In genomic region chr19:37991399-37992183, GRCm38 (mm10) we compare ENCODE assay signal across 10 mouse cellular contexts. TPM values are rescaled to one million over a fixed set of nuclear protein-coding genes. Genes with fewer than 3 reads are reported as not detected.
DNase-seq lines count a peak whose midpoint lies in the region; ATAC-seq lines count a peak whose summit lies in the region.
"Had no signal": no experiment of that assay in that cellular context is flagged by ENCODE, and none has a peak within 500 bp of the region (broad histone marks: within the 10 kb centered on the region; RNA-seq: fewer than 3 reads in every experiment).

No protein-coding gene starts in this region.

- no peaks in the 10 kb centered on the region for H3K4me1 ChIP-seq in embryonic facial prominence, embryonic 11.5 days (ENCODE audit: control insufficient read depth, insufficient read depth, low read length)
- H3K4me1 ChIP-seq in embryonic facial prominence, embryonic 10.5 days: peaks cover under 1% of the 10 kb centered on the region; the same call in 1 of the 2 replicates
- H3K4me1 ChIP-seq in forebrain, embryonic 16.5 days (replicated peaks; ENCODE audit: control insufficient read depth, insufficient read depth, low read length): peaks cover 11% of the 10 kb centered on the region
- H3K4me1 ChIP-seq: stomach, embryonic 15.5 days had no signal

- no peak overlapping the region for H3K4me3 ChIP-seq in embryonic facial prominence, embryonic 11.5 days (ENCODE audit: low read depth, low read length)
- no peak overlapping the region for H3K4me3 ChIP-seq in embryonic facial prominence, embryonic 10.5 days
- H3K4me3 ChIP-seq in forebrain, embryonic 16.5 days (replicated peaks; ENCODE audit: low read length): no peak overlapping the region
- H3K4me3 ChIP-seq: limb, embryonic 13.5 days; stomach, embryonic 15.5 days had no signal

- ATAC-seq in embryonic facial prominence, embryonic 11.5 days (replicated peaks; ENCODE audit: insufficient number of reproducible peaks, low FRiP score, low TSS enrichment, low read depth): no peak
- peak; percentile 91 for ATAC-seq in forebrain, embryonic 16.5 days
- no peak for ATAC-seq in erythroid progenitor cell, adult 5-6 weeks (replicated peaks; ENCODE audit: low FRiP score, poor library complexity, severe bottlenecking)

- no peak overlapping the region for H3K4me2 ChIP-seq in embryonic facial prominence, embryonic 11.5 days (ENCODE audit: low read depth, low read length)
- peak overlapping the region; percentile 39 for H3K4me2 ChIP-seq in forebrain, embryonic 16.5 days (ENCODE audit: low read length)
- H3K4me2 ChIP-seq: limb, embryonic 13.5 days; stomach, embryonic 15.5 days had no signal

- H3K9me3 ChIP-seq in embryonic facial prominence, embryonic 11.5 days (replicated peaks; ENCODE audit: control insufficient read depth, low read length): no peaks in the 10 kb centered on the region
- H3K9me3 ChIP-seq in embryonic facial prominence, embryonic 10.5 days: no peaks in the 10 kb centered on the region
- no peaks in the 10 kb centered on the region for H3K9me3 ChIP-seq in forebrain, embryonic 16.5 days (ENCODE audit: control insufficient read depth, low read length)
- H3K9me3 ChIP-seq: limb, embryonic 13.5 days; stomach, embryonic 15.5 days had no signal

- H3K27me3 ChIP-seq in embryonic facial prominence, embryonic 11.5 days (ENCODE audit: control insufficient read depth, insufficient read depth, low read length): no peaks in the 10 kb centered on the region
- no peaks in the 10 kb centered on the region for H3K27me3 ChIP-seq in embryonic facial prominence, embryonic 10.5 days (replicated peaks; ENCODE audit: low read depth, poor library complexity, severe bottlenecking)
- H3K27me3 ChIP-seq in forebrain, embryonic 16.5 days (replicated peaks; ENCODE audit: control insufficient read depth, insufficient read depth, low read length): no peaks in the 10 kb centered on the region
- H3K27me3 ChIP-seq: limb, embryonic 13.5 days; stomach, embryonic 15.5 days had no signal

- no peak overlapping the region for H3K9ac ChIP-seq in embryonic facial prominence, embryonic 11.5 days (replicated peaks; ENCODE audit: low read length)
- 0 out of 2 replicates have a peak overlapping the region, but pooled peaks have one; percentile 25 for H3K9ac ChIP-seq in forebrain, embryonic 16.5 days (replicated peaks; ENCODE audit: low read depth, low read length)
- H3K9ac ChIP-seq: limb, embryonic 13.5 days; stomach, embryonic 15.5 days had no signal

- H3K36me3 ChIP-seq in embryonic facial prominence, embryonic 11.5 days (replicated peaks; ENCODE audit: control insufficient read depth, insufficient read depth, low read depth, low read length): no peaks in the 10 kb centered on the region
- H3K36me3 ChIP-seq in embryonic facial prominence, embryonic 10.5 days (replicated peaks): no peaks in the 10 kb centered on the region
- no peaks in the 10 kb centered on the region for H3K36me3 ChIP-seq in forebrain, embryonic 16.5 days (ENCODE audit: control insufficient read depth, insufficient read depth)

- DNase-seq in embryonic facial prominence, embryonic 11.5 days (ENCODE audit: low spot score): peak; percentile 33
- no peak for DNase-seq in embryonic facial prominence, embryonic 10.5 days (ENCODE audit: low spot score)
- peak; percentile 18 for DNase-seq in MN1 (ENCODE audit: low spot score)
- DNase-seq in layer of hippocampus, postnatal 10 days (ENCODE audit: low spot score in 2 of 2): peak; percentile 41 to 55
- peak; percentile 40 for DNase-seq in right cerebral cortex, postnatal 14 days
- no peak for DNase-seq in kidney, postnatal 10 days

- no peak overlapping the region for H3K27ac ChIP-seq in embryonic facial prominence, embryonic 11.5 days (replicated peaks; ENCODE audit: low read depth, low read length)
- no peak overlapping the region for H3K27ac ChIP-seq in embryonic facial prominence, embryonic 10.5 days (replicated peaks)
- peak overlapping the region; percentile 93 for H3K27ac ChIP-seq in forebrain, embryonic 16.5 days (ENCODE audit: low read length)
- H3K27ac ChIP-seq: limb, embryonic 13.5 days; stomach, embryonic 15.5 days had no signal

- WGBS in embryonic facial prominence, embryonic 11.5 days: 55% methylated on average over 7 of the region's 7 CpGs
- 62% methylated on average over 7 of the region's 7 CpGs for WGBS in embryonic facial prominence, embryonic 10.5 days
- 18% methylated on average over 7 of the region's 7 CpGs for WGBS in forebrain, embryonic 16.5 days

RNA-seq across cellular contexts. Expression of gene Myof, which starts 51.8 kb away (rescaled TPM):
- 7.8 and 8.0 TPM in 2 replicates for polyA plus RNA-seq in embryonic facial prominence, embryonic 11.5 days (2014; fragmentation: Nextera tagmentation; extraction: Ambion mirVana)
- polyA plus RNA-seq in embryonic facial prominence, embryonic 10.5 days (2016; fragmentation: Nextera tagmentation; extraction: Ambion mirVana): 2.6 and 4.0 TPM in 2 replicates
- 1.5 and 2.0 TPM in 2 replicates for polyA plus RNA-seq in forebrain, embryonic 16.5 days (2015; fragmentation: Nextera tagmentation; extraction: Ambion mirVana)
- 1 to 10 TPM; 6.6 to 8.0 TPM for total RNA-seq in layer of hippocampus, postnatal 10 days (2021)
- 0.84 and 1.8 TPM in 2 replicates for total RNA-seq in erythroid progenitor cell, adult 5-6 weeks (2015; ENCODE audit: low replicate concordance)
- total RNA-seq in erythroid progenitor cell, adult 5-6 weeks (2017; ENCODE audit: low replicate concordance): 2.0 and 4.5 TPM in 2 replicates

Comparison
In these comparisons a context has a peak if more than half of its experiments do, and no peak if none do; other contexts are left out.
1. DNase-seq: peak in embryonic facial prominence, embryonic 11.5 days (single experiment), MN1 (single experiment), layer of hippocampus, postnatal 10 days (2 of 2) and right cerebral cortex, postnatal 14 days (single experiment); none in embryonic facial prominence, embryonic 10.5 days (single experiment) and kidney, postnatal 10 days (single experiment).